Mouse (Mus musculus): ENCODE measurements around the gene Elk4.

Gene Elk4

DNA sequence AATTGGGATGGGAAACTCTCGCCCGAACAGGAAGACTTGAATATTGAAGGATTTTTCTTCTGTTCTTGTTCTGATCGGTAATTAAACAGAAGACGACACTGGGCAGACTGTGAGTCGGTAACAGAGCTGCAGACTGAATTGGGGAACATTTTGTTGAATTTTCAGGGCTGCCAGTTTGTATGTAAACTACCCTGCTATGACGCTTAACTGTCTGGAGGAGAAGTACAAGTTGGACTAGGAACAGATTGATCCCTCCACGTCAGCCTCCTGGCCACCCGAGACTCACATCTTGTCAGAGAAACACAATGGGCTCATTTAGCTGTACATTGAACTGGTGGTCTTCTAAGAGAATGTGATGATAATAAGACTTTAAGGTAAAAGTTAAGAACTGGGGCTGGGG is 5.5 kb downstream of the Elk4 start:
- DNase-seq (ENCODE audit: extremely low read depth, low read depth, low spot score), result no peak

DNA sequence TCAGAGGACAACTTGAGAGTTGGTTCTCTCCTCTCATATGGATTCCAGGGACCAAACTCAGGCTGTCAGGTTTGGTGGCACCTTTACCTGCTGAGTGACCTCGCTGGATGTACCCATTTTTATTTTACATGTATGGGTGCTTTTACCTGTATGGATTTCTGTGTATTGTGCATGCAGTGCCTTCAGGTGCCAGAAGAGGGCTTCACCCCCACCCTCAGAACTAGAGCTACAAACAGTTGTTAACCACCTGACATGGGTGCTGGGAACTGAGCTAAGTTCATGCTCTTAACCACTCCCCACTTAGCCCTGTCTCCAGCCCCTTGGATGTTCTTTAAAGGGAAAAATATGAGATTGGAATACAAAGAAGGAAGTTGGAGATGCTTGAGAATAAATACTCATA is 7.4 kb downstream of the Elk4 start:
- DNase-seq (ENCODE audit: extremely low read depth, low read depth, low spot score), result no peak

DNA sequence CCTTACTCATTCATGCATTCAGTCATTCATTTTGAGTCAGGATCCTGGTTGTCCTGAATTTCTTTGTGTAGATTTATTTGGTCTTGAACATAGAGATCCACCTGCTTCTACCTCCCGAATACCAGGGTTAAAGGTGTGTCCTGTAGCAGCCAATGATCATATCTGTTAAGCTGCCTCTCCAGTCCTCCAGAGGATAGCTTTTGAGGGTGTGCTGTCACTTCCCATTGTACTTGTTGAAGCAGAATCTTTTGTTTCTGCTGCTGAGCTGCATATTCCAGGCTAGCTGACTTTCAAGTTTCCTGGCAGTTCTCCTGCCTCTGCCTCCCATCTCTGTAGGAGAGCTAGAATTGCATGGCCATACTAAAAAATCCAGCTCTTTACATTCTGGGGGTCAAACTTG is 9.3 kb downstream of the Elk4 start:
- DNase-seq (ENCODE audit: extremely low read depth, low read depth, low spot score), result no peak

DNA sequence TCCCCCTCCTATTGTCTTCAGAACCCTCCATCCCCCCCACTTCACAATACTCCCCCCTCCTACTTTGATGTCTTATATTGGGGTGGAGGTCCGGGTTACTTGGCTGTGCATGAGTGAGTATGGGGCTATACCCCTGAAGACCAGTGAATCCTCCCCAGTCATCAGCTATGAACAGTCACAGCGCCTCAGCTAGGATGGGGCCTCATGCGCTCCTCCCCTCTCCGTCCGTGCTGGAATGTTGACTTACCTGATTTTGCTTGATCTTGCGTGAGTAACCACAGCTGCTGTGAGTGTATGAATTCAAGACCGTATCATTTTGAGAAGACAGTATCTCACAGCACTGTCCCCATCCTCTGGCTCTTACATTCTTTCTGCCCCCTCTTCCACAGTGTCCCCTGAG is 12.5 kb downstream of the Elk4 start:
- DNase-seq (ENCODE audit: extremely low read depth, low read depth, low spot score), result no peak

DNA sequence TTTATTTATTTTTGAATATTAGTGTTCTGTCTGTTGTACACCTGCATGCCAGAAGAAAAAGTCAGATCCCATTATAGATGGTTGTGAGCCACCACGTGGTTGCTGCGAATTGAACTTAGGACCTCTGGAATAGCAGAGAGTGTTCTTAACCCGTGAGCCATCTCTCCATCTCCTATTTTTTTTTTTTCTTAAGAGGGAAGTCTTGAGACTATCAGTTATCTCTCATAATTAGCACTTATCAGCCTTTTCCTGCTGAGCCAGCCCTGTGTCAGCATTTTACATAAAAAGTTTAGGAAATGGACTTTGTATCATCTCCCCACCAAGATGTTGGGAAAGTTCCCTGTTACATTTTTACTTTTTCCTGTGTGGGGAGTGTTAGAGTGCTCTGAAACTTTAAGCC is 14.7 kb downstream of the Elk4 start:
- no peak for DNase-seq (ENCODE audit: extremely low read depth, low read depth, low spot score)

DNA sequence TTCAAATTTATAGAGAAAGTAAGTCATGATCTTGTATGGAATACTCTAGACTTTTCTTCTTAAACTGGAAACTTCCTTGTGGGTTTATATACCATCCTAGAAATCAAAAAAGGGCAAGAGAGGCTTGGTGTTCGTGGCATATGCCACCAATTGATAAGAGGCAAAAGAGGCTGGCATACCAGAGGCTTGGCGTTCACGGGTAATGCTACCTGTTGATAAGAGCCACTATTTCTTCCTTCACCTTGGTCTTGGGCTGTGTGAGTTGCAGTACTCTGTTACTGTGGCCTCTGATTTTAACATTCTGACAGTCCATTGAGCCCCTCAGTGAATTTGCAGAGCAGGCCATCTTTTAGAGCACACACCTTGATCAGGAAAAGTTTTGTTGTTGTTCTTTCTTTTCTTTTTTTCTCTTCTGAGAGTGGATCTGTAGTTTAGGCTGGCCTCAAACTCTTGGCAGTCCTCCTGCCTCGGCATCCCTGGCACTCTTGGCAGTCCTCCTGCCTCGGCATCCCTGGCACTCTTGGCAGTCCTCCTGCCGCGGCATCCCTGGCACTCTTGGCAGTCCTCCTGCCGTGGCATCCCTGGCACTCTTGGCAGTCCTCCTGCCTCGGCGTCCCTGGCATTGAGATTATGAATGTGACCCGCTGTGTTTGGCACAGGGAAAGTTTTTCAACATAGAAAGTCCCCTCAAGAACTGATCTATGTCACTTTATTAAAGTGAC is 19.7 kb downstream of the Elk4 start:
- DNase-seq (ENCODE audit: extremely low read depth, low read depth, low spot score), result no peak

DNA sequence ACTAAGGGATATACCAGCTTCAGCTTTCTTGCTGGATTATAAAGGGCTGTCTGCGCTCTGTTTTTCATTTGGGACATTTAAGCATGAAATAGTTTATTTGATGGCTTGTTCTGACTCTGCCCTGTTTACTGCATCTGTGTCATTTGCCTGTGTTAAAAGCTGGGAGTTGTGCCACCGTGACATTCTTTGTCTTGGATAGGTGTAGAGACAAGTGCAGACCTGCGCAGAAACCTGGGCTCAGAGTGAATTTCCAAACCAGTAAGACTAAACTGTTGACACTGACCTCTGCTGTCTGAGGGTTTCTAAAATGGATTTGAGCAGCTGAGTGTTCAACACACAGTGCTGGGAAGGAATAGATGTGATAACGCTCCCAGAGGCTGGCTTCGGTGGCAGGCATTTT is 20.6 kb downstream of the Elk4 start:
- no peak for DNase-seq (ENCODE audit: extremely low read depth, low read depth, low spot score)

DNA sequence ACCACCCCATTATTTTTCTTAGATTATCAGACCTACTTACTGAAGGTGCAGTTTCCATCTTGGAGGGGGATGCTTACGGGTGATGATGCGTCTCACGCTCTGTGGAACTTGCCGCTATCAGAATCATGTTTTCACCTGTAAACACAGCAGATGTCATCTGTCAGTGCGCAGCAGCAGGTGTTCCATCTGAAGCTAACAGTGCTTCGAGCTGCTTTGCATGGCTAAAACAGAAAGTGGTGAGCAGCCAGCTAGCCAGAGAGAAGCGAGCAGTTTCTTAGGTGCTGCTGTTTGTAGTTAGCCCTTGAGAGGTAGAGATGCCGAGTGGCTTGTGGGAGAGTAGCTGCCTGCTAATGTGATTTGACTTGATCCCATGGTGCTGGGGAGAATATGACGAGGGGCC is 21.0 kb downstream of the Elk4 start:
- DNase-seq (ENCODE audit: extremely low read depth, low read depth, low spot score), result no peak

DNA sequence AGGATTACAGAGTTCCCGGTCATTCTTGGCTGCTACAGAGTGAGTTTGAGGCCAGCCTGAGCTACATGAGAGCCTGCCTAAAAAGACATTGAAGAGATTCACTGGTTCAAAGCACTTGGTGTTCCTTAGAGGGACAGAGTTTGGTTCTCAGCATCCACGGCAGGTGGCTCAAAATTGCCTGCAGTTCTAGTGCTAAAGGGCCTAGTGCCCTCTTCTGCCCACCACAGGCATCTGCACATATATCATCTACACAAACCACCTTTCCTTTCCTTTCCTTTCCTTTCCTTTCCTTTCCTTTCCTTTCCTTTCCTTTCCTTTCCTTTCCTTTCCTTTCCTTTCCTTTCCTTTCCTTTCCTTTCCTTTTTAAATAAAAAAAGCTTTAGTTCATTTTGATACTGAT is 23.2 kb downstream of the Elk4 start:
- no peak for DNase-seq (ENCODE audit: extremely low read depth, low read depth, low spot score)

DNA sequence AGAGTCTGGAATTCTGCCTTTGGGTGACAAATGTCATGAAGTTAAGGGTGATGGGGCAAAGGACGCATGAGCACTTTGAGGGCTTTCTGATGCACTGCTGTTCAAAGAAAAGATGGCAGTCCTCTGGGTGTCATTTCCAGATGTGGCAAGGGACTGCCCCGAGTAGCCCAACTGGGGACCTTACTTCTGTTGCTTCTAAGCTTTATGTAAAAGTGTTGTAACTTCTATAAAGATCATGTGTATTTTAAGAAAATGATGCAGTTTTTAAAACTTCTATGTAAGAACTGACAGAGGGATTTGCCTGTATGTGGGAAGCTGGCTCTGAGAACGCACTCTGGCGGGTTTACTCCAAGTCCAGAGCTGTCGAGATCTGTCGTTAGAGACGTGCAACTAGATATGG is 24.8 kb downstream of the Elk4 start:
- no peak for DNase-seq (ENCODE audit: extremely low read depth, low read depth, low spot score)

DNA sequence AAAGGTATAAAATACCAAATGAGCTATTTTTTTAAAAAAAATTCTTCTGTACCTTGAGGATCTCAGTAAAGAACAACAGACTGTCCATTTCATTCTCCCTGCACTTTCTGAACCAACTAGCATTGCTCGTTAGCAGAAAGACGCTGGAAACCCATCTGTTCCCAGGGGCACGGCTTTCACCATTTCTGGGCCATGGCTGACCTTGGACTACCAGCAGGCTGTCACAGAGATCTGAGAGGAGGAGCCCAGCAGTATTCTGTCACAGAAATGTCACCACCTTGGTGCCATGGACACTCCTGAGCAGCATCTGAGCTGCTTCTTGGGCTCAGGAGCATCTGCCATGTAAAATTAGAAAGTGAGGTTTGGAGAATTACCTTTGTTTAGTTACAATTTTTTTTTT is 30.3 kb downstream of the Elk4 start:
- DNase-seq (ENCODE audit: extremely low read depth, low read depth, low spot score), result no peak

DNA sequence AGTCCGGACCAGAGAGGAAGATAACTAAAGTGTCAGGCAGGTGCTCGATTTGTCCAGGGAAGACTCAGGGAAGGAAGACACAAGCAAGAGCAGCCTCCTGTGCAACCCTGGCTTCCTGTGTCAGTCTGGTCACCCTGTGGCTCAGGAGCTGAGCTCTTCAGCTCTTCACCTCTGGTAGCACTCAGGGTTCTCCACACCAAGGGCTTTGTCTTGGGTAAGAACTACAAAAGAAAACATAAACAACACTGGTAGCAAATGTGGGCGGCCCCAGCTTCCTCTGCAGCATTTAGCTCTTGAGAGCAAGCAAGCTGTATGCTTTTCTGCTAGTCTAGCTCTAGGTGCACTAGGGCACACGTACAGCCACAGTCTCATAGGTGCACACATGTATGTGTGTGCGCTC is 31.3 kb downstream of the Elk4 start:
- DNase-seq (ENCODE audit: extremely low read depth, low read depth, low spot score), result no peak

DNA sequence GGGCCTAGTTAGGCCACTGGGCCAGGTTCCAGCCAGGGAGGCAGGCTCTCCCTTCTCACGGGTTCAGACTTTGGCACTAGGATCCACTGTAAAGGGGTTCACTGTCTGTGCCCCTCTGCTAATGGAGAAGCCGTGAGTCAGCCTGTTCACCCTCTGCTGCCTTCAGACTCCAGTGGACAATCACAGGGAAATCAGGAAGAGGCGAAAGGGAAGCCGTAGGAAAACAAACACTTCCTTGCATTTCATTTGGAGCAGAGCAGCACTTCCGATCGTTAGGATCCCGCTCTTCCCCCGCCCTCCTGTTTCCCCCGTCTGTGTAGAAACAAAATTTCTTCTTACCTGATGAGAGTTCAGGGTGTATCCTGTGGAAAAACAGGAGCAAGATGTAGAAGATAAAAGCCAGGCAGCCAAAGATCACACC is 32.8 kb downstream of the Elk4 start:
- DNase-seq (ENCODE audit: extremely low read depth, low read depth, low spot score), result peak; percentile 30

DNA sequence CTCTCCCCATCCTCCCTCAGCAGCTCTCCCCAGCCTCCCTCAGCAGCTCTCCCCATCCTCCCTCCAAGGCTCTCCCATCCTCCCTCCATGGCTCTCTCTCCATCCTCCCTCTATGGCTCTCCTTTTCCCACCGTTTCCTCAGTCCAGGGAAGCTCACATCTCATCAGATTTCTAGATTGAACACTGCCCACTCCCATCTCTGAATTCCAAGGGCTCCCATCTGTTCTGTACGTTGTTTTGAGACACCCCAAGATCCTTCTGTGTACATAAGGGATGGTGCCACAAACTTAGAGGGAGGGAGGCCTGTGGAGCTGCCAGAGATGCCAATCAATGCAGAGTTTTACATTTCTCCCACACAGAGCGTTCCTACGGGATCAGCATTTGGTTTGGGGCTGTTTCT is 36.4 kb downstream of the Elk4 start:
- no peak for DNase-seq (ENCODE audit: extremely low read depth, low read depth, low spot score)

DNA sequence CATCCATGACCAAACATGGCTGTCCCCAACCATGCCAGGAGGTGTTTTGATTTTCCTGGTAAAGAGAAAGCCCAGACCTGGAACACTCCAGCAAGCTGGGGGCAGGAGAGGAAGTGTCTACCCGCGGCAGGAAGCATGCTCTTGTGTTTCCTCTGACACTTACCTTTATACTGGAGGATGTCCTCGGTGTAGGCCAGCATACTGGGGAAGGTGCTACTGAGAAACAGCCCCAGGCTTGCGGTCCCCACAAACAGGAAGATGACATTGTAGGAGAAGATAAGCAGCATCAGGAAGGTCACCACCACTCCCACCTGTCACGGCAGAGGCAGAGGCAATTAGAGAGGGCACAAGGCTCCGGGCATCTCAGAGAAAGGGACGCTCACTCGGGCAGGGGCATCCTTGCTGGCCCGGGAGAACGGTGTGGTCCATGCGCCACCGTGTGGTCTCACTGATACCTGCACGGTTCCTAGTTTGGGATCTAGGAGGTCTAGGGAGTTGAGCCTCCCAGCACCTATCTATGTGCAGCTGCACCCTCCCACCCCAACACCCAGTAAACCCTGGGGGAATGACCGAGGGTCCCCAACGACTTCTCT is 38.8 kb downstream of the Elk4 start:
- DNase-seq (ENCODE audit: extremely low read depth, low read depth, low spot score), result no peak

DNA sequence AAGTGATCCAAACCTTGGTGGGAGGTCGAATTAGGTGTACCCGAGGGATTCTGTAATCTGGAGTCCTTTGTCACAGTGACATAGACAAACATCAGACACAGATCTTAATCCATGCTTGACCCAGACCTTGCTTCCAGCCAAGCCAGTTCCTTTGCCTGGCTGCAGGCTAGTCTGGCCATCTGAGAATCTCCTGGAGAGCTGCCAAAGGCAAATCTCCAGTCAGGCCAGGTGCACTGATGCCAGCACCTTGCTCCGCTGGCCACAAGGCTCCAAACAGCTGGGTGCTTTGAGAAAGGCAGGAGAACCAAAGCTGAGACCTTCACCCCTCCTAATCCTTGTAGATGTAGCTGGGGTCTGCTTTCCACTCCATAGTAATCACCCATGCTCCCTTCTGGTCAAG is 44.3 kb downstream of the Elk4 start:
- no peak for DNase-seq (ENCODE audit: extremely low read depth, low read depth, low spot score)

DNA sequence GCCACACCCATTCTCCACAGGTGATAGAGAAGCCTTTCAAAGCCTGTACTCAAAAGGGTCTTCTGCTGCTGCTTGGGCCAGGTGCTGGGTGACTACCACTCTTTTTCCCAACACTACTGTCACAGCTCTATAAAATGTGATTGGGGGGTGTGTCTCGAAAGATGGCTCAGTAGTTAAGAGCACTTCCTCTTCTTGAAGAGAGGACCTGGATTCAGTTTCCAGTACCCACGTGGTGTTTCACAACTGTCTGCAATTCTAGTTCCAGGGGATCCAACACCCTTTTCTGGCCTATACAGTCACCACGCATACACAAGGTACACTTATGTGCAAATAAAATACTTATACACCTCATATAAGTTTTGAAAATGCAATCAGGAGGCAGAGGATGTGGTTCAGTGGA is 47.0 kb downstream of the Elk4 start:
- DNase-seq (ENCODE audit: extremely low read depth, low read depth, low spot score), result no peak

DNA sequence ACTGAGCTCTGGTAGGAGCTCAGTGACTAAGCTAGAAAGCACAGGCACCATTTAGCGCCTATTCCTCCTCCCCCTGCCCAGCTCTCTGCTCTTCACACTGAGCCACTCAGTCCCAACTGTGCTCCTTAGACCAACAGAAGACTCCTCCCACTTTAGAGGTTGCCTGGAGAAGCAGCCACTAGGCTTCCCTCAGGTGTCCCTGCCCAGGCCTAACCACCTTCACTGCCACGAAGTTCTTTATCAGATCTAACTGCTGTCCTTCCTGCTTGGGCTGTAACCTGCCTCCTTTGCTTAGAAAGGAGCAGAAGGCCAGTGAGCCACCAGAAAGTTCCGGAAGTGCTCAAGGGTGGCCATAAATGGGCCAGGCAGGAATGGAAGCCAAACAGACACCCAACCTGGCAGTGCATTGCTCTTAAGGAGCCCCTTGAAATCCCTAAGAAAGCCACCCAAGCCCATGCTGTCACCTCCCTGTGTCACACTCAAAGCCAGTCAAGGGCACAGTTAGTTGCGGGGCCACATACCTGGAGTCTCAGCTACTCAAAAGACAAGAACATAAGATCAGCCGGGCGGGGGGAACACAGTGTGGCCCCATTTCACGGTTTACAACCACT is 47.8 kb downstream of the Elk4 start:
- no peak for DNase-seq (ENCODE audit: extremely low read depth, low read depth, low spot score)

DNA sequence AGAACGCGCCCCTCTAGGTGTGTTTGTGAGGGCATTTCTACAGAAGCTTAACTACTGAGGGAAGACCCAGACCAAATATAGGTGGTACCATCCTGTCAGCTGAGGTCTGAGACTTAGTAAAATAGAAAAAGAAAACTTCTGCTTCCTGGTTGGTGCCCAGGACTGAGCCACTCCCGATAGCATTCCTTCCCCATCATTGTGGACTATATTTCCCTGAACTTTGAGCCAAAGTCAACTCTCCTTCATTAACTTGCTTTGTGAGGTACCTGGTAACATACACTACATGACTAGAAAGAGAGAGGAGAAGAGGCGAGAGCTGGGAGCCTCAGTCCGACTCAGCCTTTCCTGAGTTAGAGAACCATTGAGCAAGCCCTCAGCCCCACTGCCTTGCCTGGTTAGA is 51.2 kb downstream of the Elk4 start:
- no peak for DNase-seq (ENCODE audit: extremely low read depth, low read depth, low spot score)

DNA sequence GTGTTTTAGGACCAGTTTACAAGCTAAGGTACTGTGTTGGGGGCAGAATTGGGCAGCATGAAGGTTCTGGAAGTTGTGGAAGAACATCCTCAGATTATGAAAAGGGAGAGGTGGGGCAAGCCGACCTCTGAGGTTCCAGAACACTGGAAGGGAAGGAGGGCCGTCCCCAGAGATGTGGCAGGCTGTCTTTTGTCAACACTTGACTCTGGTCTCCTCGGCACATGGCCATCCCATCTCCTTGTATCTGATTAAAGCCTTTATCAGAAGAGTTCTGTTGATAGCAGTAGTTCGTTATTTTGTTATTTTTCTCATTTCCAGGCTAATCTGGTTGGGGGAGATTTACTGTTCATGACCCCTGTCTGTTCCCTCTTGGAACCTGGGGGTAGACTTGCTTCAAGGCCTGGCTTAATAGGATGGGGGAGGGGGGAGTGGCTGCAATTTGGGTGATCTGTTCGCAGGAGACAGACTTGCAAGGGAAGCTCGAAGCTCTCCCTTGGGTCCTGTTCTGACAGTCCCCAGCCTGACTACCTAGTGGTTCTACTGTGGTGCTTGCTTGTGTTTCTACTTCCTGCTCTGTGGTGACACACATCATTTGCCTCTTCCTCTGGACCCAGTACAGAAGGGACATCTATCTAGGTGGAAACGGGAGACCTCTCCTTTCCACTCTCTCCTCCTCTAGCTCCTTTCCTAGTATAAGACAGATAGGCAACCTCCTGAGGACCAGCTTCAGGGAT is 52.8 kb downstream of the Elk4 start:
- DNase-seq (ENCODE audit: extremely low read depth, low read depth, low spot score), result no peak

DNA sequence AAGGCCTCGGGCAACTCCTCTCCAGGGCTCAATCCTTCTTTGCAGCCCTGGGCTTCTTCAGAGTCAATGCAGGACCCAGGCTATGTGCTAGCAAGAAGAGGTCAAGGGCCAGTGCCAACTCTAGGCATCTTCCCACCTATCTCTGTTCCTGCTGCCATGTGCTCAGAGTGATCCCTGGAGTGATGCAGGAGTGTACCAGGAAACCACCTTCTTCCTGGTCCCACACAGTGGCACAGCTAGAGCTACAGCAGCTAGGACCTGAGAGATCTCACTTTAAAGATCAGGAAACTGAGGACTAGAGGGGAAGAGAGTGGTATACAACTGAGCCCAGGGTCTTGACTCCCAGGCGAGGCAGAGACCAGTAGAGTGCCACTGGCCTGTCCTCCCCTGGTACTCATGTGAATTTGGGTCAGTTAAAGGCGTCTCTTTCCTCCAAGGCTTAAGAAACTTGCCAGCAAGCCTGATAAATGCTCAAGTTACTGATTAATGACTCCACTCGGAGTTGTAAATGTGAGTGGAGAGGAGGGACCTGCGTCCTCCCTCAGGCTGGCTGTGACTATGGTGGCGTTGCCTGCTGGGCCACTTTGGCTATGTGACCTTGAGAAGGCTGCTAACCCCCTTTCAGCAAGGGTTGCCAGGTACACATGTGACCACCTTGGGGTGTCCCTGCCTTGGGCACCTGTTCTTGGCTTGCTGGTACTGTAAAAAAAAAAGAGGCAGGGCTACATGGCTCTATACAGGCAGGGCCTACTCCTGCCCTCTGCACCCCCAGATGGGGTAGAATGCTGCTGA is 54.5 kb downstream of the Elk4 start:
- no peak for DNase-seq (ENCODE audit: extremely low read depth, low read depth, low spot score)

Data from fat pad, adult 2 months (tissue).